Mouse (Mus musculus) C3H10T1/2 (cell line): ENCODE data around the gene Espl1. TPM values are rescaled to one million over a fixed set of nuclear protein-coding genes. Genes with fewer than 3 reads are reported as not detected.

Source experiments
- polyA plus RNA-seq, 2 experiments: library from polyadenylated mRNA; unstranded; fragments of >200 nt; fragmentation: generic; extraction: Trizol; gene quantifications; one replicate each; pipeline ENCODE4 v1.2.1; 2012; ENCODE audit warnings: missing spikeins in 2 of 2

Espl1 gene
- 10 to 100 TPM; 21.0 to 35.6 TPM for polyA plus RNA-seq

DNA sequence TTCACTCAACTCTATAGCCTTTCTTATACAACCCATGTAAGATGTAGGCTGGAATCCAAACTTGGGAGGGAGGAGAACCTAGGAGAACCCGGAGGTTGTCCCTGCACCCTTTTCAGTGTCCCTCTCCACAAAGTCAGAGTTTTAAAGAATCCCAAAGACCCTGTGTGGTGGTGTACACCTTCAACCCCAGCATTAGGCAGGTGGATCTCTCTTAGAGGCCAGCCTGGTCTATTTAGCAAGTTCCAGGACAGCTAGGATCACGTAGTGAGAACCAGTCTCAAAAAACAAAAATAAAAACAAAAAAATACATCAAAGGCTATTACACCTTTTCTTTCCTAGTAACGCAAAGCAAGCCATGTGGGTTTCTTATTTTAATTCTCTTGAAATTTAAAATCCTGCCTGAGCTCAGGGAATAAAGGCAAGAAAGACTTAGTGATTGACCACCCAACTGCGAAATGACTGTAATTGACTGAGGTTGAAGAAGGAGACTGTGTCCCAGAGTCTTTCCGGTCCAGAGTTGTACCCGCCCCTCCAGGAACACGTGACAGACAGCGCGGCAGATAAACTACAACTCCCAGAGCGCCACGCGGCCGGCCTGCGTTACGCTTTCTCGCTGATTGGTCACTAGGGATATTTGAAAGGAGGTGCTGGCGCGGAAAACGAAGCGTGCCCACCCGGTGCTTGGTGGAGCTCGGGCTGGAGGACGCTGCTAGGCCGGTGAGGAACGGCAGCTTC is at the start of gene Espl1:
Gene Espl1, plus strand, starts transcription at position 634 of the 735 bp plus-strand sequence.

GRCm38 (mm10) chr15:102257202-102258075 is 38.6 kb upstream of the Espl1 start, which contains the start of gene Rarg:
Rarg (minus strand) TSS chr15:102257517.

GRCm38 (mm10) chr15:102270274-102270960 is 25.6 kb upstream of the Espl1 start, which contains the start of gene Gm9918:
Gm9918 (plus strand) TSS chr15:102270563.

GRCm38 (mm10) chr15:102279092-102279782 is 16.8 kb upstream of the Espl1 start, which contains the start of gene Mfsd5:
Mfsd5 (plus strand) TSS chr15:102279454.

DNA sequence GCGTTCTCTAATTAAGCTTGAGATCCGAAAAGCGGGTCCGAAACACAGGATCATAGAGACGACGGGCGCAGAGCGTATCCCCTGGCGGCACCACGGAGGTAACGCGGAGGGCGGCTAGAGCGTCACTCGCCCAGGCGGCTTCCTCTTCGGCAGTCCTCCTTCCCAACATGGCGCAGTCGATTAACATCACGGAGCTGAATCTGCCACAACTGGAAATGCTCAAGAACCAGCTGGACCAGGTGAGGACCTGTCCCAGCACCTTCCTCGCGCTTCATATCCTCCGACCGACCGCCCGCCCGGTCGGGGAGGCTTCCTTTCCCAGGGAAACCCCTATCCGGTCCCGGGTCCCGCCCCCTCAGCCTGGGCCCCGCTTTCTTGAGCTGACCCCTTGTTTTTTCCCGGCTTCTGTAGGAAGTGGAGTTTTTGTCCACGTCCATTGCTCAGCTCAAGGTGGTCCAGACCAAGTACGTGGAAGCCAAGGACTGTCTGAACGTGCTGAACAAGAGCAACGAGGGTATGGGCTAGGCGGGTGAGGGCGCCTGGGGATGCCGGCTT is 30.0 kb downstream of the Espl1 start, which contains the start of gene Pfdn5:
Gene Pfdn5, plus strand, starts transcription at position 95 of the 555 bp plus-strand sequence.

GRCm38 (mm10) chr15:102331610-102332015 is 35.5 kb downstream of the Espl1 start, which contains the start of gene Myg1:
Myg1 (plus strand) TSS chr15:102331709.

GRCm38 (mm10) chr15:102350138-102350941 is 54.3 kb downstream of the Espl1 start, which contains the start of gene Aaas:
Aaas (minus strand) TSS chr15:102350771.

GRCm38 (mm10) chr15:102366733-102367344 is 70.8 kb downstream of the Espl1 start, which contains the start of gene Sp7:
Sp7 (minus strand) TSS chr15:102367182.

Other genes starting within 250 kb of the Espl1 start
- gene Eif4b, start 222.5 kb upstream of the Espl1 start, polyA plus RNA-seq = 100 to 1,000 TPM; 147 to 289 TPM
- 100 to 1,000 TPM; 101 to 364 TPM for gene Tns2, start 195.9 kb upstream of the Espl1 start, polyA plus RNA-seq
- gene Spryd3, start 160.0 kb upstream of the Espl1 start, polyA plus RNA-seq = 10 to 100 TPM; 36.8 to 50.9 TPM
- 10 to 100 TPM; 11.1 to 12.6 TPM for gene Igfbp6, start 151.9 kb upstream of the Espl1 start, polyA plus RNA-seq
- gene Soat2, start 145.7 kb upstream of the Espl1 start, polyA plus RNA-seq = under 1 TPM; 0.05 to 0.31 TPM
- 10 to 100 TPM in 1 of 2 experiments, 1 to 10 TPM in 1; 9.8 to 56.6 TPM for gene Zfp740, start 93.0 kb upstream of the Espl1 start, polyA plus RNA-seq
- 100 to 1,000 TPM in 1 of 2 experiments, 10 to 100 TPM in 1; 22.5 to 249 TPM for gene Csad, start 91.5 kb upstream of the Espl1 start, polyA plus RNA-seq
- 100 to 1,000 TPM in 1 of 2 experiments, 1 to 10 TPM in 1; 4.6 to 133 TPM for gene Itgb7, start 64.3 kb upstream of the Espl1 start, polyA plus RNA-seq
- gene Rarg, start 38.7 kb upstream of the Espl1 start, polyA plus RNA-seq = 100 to 1,000 TPM; 110 to 187 TPM
- under 1 TPM in 1 of 2 experiments, not detected in 1; 0.11 TPM for gene Gm9918, start 25.7 kb upstream of the Espl1 start, polyA plus RNA-seq
- gene Mfsd5, start 16.8 kb upstream of the Espl1 start, polyA plus RNA-seq = 100 to 1,000 TPM in 1 of 2 experiments, 10 to 100 TPM in 1; 92.5 to 106 TPM
- gene Pfdn5, start 29.9 kb downstream of the Espl1 start, polyA plus RNA-seq = 100 to 1,000 TPM; 724 to 828 TPM
- gene Myg1, start 35.4 kb downstream of the Espl1 start, polyA plus RNA-seq = 100 to 1,000 TPM; 115 to 233 TPM
- gene Aaas, start 54.5 kb downstream of the Espl1 start, polyA plus RNA-seq = 100 to 1,000 TPM in 1 of 2 experiments, 10 to 100 TPM in 1; 78.8 to 232 TPM
- under 1 TPM; 0.02 to 0.09 TPM for gene Sp7, start 70.9 kb downstream of the Espl1 start, polyA plus RNA-seq
- 10 to 100 TPM in 1 of 2 experiments, 1 to 10 TPM in 1; 1.2 to 10.6 TPM for gene Sp1, start 109.9 kb downstream of the Espl1 start, polyA plus RNA-seq
- gene Amhr2, start 149.1 kb downstream of the Espl1 start, polyA plus RNA-seq = under 1 TPM; 0.02 to 0.65 TPM
- gene Prr13, start 162.8 kb downstream of the Espl1 start, polyA plus RNA-seq = 100 to 1,000 TPM; 159 to 189 TPM
- gene Pcbp2, start 174.3 kb downstream of the Espl1 start, polyA plus RNA-seq = 1,000 to 10,000 TPM in 1 of 2 experiments, 100 to 1,000 TPM in 1; 559 to 1,162 TPM
- gene Gm10337, start 207.5 kb downstream of the Espl1 start, polyA plus RNA-seq = not detected
- 10 to 100 TPM in 1 of 2 experiments, 1 to 10 TPM in 1; 4.4 to 17.8 TPM for gene Map3k12, start 220.8 kb downstream of the Espl1 start, polyA plus RNA-seq
- gene Tarbp2, start 221.9 kb downstream of the Espl1 start, polyA plus RNA-seq = 100 to 1,000 TPM in 1 of 2 experiments, 10 to 100 TPM in 1; 49.0 to 127 TPM
- gene Npff, start 228.7 kb downstream of the Espl1 start, polyA plus RNA-seq = 1 to 10 TPM in 1 of 2 experiments, under 1 TPM in 1; 0.41 to 6.0 TPM